Mouse (Mus musculus): ENCODE results near the gene 2410004B18Rik.
"Not testable (repeated sequence)": the region's sequence is repeated elsewhere in the genome, so short reads cannot be mapped to it uniquely, and the experiment has no call there.

2410004B18Rik gene

GRCm38 (mm10) chr3:145965583-145965982, 27.8 kb downstream of the 2410004B18Rik start:
- DNase-seq, result not testable (repeated sequence)

GRCm38 (mm10) chr3:145966806-145967205, 29.0 kb downstream of the 2410004B18Rik start:
- DNase-seq, result no peak

GRCm38 (mm10) chr3:145969031-145969501, 31.3 kb downstream of the 2410004B18Rik start:
- no peak for DNase-seq

- DNase-seq, result no peak
These were observed 33.7 kb downstream of the 2410004B18Rik start for GRCm38 (mm10) chr3:145971501-145971900.

- DNase-seq, result no peak
These were observed 37.2 kb downstream of the 2410004B18Rik start for GRCm38 (mm10) chr3:145974986-145975385.

GRCm38 (mm10) chr3:145985333-145985925, 47.6 kb downstream of the 2410004B18Rik start:
- no peak for DNase-seq

- no peak for DNase-seq
These were observed 48.6 kb downstream of the 2410004B18Rik start for GRCm38 (mm10) chr3:145986317-145987001.

GRCm38 (mm10) chr3:145987268-145987969, 49.6 kb downstream of the 2410004B18Rik start, which contains the start of gene Syde2:
TSS of gene Syde2 (plus strand) at chr3:145987870.
- DNase-seq, result peak; percentile 92

- DNase-seq, result peak; percentile 62
These were observed 50.3 kb downstream of the 2410004B18Rik start for GRCm38 (mm10) chr3:145987970-145988683.

GRCm38 (mm10) chr3:145988684-145989575, 51.1 kb downstream of the 2410004B18Rik start:
- DNase-seq, result no peak

- peak; percentile 10 for DNase-seq
These were observed 51.8 kb downstream of the 2410004B18Rik start for GRCm38 (mm10) chr3:145989576-145990081.

GRCm38 (mm10) chr3:145991130-145991529, 53.3 kb downstream of the 2410004B18Rik start:
- no peak for DNase-seq

- DNase-seq, result no peak
These were observed 54.3 kb downstream of the 2410004B18Rik start for GRCm38 (mm10) chr3:145991976-145992730.

- DNase-seq, result no peak
These were observed 55.0 kb downstream of the 2410004B18Rik start for GRCm38 (mm10) chr3:145992796-145993195.

GRCm38 (mm10) chr3:145993481-145994201, 55.8 kb downstream of the 2410004B18Rik start:
- DNase-seq, result no peak
